Mouse (Mus musculus): ENCODE results near the gene Ldah. TPM values are rescaled to one million over a fixed set of nuclear protein-coding genes. Genes with fewer than 3 reads are reported as not detected.

Ldah gene
- polyA plus RNA-seq, 1 experiment from 2014 or later = 79.5 TPM

Other genes starting within 250 kb of the Ldah start
- 0.46 and 0.66 TPM in 2 replicates for gene Apob, start 230.5 kb upstream of the Ldah start, polyA plus RNA-seq (2014; fragmentation: Nextera tagmentation; extraction: Ambion mirVana)
- not detected in 2 replicates for gene Gdf7, start 93.8 kb downstream of the Ldah start, polyA plus RNA-seq (2014; fragmentation: Nextera tagmentation; extraction: Ambion mirVana)
- 11.2 and 12.1 TPM in 2 replicates for gene Hs1bp3, start 105.3 kb downstream of the Ldah start, polyA plus RNA-seq (2014; fragmentation: Nextera tagmentation; extraction: Ambion mirVana)